Mouse (Mus musculus) midbrain, embryonic 12.5 days (tissue): ENCODE data around the gene Ap3d1. TPM values are rescaled to one million over a fixed set of nuclear protein-coding genes. Genes with fewer than 3 reads are reported as not detected.

ENCODE experiments used
- ATAC-seq: fragments of 200-750 bp; cut with Nextera tagmentation; 2 replicates; pipeline ENCODE4 v1.8.0; 2017; ENCODE audit warnings: low read depth, moderate TSS enrichment, moderate library complexity; ENCODE audit not compliant: low FRiP score
- H3K27ac ChIP-seq: fragments of 300-500 bp; sonication (generic); replicated peaks from 2 replicates; pipeline ENCODE4 v1.5.1; 2016; ENCODE audit warnings: mild to moderate bottlenecking
- H3K27me3 ChIP-seq: fragments of 300-500 bp; sonication (generic); 2 replicates; pipeline ENCODE4 v1.6.1; 2016; ENCODE audit warnings: mild to moderate bottlenecking
- H3K36me3 ChIP-seq: fragments of 300-500 bp; sonication (generic); 2 replicates; pipeline ENCODE4 v1.6.1; 2016
- H3K4me1 ChIP-seq: fragments of 300-500 bp; sonication (generic); 2 replicates; pipeline ENCODE4 v1.6.1; 2016
- H3K4me2 ChIP-seq: fragments of 300-500 bp; sonication (generic); replicated peaks from 2 replicates; pipeline ENCODE4 v1.6.1; 2016; ENCODE audit warnings: mild to moderate bottlenecking, moderate library complexity
- H3K4me3 ChIP-seq: fragments of 300-500 bp; sonication (generic); 2 replicates; pipeline ENCODE4 v1.5.1; 2016; ENCODE audit warnings: mild to moderate bottlenecking
- H3K9ac ChIP-seq: fragments of 300-500 bp; sonication (generic); replicated peaks from 2 replicates; pipeline ENCODE4 v1.6.1; 2016; ENCODE audit warnings: mild to moderate bottlenecking, moderate library complexity
- H3K9me3 ChIP-seq: fragments of 300-500 bp; sonication (generic); 2 replicates; pipeline ENCODE4 v1.6.1; 2016; ENCODE audit warnings: mild to moderate bottlenecking
- WGBS: fragments of 180-500 bp; shearing (Covaris S2); methylation state at CpG from one replicate; pipeline ENCODE4 v1.1.7; 2016; 5-methylcytosine and 5-hydroxymethylcytosine counted together
- polyA plus RNA-seq: library from polyadenylated mRNA; unstranded; fragments of >200 nt; fragmentation: Nextera tagmentation; extraction: Ambion mirVana; gene quantifications from 2 replicates; pipeline ENCODE4 v1.2.1, GENCODE M21; 2016

Gene Ap3d1
- polyA plus RNA-seq, 1 experiment from 2014 or later: 99.1 TPM

DNA sequence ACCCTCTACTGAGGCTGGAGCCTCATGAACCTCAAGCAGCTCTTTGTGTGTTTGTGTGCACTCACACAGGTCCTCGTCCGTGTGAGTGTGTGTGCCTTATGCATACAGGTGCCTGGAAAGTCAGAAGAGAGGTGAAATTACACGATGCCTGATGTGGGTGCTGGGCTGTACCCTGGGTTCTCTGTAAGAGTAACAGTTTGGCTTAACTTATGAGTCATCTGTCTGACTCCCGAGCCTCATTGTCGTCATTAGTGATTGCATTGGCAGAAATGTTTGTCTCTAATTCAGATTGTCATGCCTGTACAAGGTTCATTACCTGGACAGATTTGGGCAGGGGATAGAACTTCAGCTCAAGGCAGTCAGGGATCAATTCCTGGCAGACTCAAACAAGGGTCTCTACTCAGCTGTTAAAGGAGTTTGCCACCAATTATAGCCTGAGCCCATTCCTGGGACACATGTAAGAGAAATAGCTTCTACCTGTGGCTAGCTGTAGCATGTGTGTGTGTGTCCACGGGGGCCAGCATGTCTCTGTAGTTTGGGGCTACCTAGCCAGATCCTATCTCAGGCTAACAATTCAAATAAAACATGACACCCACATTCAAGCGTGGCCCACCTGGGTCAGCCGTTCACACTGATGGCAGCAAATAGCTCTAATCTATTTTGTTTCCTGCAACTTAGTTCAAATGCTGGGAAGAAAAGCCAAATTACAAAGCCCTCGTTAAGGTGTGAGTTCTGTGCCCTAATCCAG, 64.8 kb downstream of the Ap3d1 start:
- ATAC-seq: no peak; the same call in 1 of the 2 replicates
- Histone ChIP-seq H3K9ac (peak overlapping the region; percentile 77), H3K9me3 (no peaks in the 10 kb centered on the region), H3K4me2 (peak overlapping the region; percentile 94), H3K4me1 (peaks cover 54% of the 10 kb centered on the region), H3K27ac (peak overlapping the region; percentile 95), H3K36me3 (peaks cover 16% of the 10 kb centered on the region), H3K27me3 (no peaks in the 10 kb centered on the region), H3K4me3 (peak overlapping the region; percentile 97)
- 45% methylated on average over 9 of the region's 9 CpGs for WGBS

GRCm38 (mm10) chr10:80676198-80676928, 65.7 kb downstream of the Ap3d1 start:
- Histone ChIP-seq H3K4me3 (peak overlapping the region; percentile 97), H3K27ac (peak overlapping the region; percentile 95), H3K27me3 (no peaks in the 10 kb centered on the region), H3K4me1 (peaks cover 58% of the 10 kb centered on the region), H3K9me3 (no peaks in the 10 kb centered on the region), H3K9ac (peak overlapping the region; percentile 98), H3K36me3 (peaks cover 25% of the 10 kb centered on the region), H3K4me2 (peak overlapping the region; percentile 94)
- ATAC-seq: peak; percentile 90
- under 1% methylated on average over 46 of the region's 78 CpGs for WGBS

- WGBS: 0% methylated on average over 39 of the region's 54 CpGs
Measured at GRCm38 (mm10) chr10:80675405-80676197, 66.5 kb downstream of the Ap3d1 start.

DNA sequence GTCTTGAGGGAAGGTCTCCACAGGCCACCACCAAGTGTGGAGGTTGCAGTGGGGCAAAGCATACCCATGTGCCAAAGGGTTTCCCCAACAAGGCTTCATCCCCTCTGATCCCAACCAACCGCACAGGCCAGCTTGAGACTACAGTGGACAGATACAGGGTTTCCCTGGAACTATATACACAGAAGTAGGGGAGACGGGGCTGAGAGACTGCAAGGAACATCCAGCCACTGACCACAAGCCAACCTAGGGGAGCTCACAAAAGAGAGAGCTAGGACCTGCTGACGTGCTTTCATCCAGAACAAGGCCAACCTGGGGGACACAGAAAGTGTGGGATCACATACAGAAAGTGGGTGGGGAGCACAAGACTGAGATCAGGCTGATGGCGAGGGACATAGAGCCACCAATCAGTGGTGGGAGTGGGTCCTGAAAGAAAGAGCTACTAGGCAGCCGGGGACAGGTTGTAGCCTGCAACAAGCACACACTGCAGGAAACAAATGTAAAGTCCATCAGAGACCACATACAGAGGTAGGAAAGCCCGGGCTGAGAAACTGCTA, 67.1 kb downstream of the Ap3d1 start:
- Histone ChIP-seq H3K9ac (peak overlapping the region; percentile 98), H3K27ac (peak overlapping the region; percentile 80), H3K9me3 (no peaks in the 10 kb centered on the region), H3K36me3 (peaks cover 40% of the 10 kb centered on the region), H3K4me1 (peaks cover 58% of the 10 kb centered on the region), H3K4me2 (peak overlapping the region; percentile 94), H3K27me3 (no peaks in the 10 kb centered on the region), H3K4me3 (peak overlapping the region; percentile 97)
- ATAC-seq: no peak
- 21% methylated on average over 6 of the region's 6 CpGs for WGBS

More at GRCm38 (mm10) chr10:80675405-80676197, 66.5 kb downstream of the Ap3d1 start:
- H3K9me3 ChIP-seq: no peaks in the 10 kb centered on the region
- H3K9ac ChIP-seq: peak overlapping the region; percentile 98
- peak overlapping the region; percentile 80 for H3K27ac ChIP-seq
- H3K4me2 ChIP-seq: peak overlapping the region; percentile 94
- H3K36me3 ChIP-seq: peaks cover 33% of the 10 kb centered on the region
- peak; percentile 17 for ATAC-seq
- no peaks in the 10 kb centered on the region for H3K27me3 ChIP-seq
- peak overlapping the region; percentile 97 for H3K4me3 ChIP-seq
- peaks cover 58% of the 10 kb centered on the region for H3K4me1 ChIP-seq

DNA sequence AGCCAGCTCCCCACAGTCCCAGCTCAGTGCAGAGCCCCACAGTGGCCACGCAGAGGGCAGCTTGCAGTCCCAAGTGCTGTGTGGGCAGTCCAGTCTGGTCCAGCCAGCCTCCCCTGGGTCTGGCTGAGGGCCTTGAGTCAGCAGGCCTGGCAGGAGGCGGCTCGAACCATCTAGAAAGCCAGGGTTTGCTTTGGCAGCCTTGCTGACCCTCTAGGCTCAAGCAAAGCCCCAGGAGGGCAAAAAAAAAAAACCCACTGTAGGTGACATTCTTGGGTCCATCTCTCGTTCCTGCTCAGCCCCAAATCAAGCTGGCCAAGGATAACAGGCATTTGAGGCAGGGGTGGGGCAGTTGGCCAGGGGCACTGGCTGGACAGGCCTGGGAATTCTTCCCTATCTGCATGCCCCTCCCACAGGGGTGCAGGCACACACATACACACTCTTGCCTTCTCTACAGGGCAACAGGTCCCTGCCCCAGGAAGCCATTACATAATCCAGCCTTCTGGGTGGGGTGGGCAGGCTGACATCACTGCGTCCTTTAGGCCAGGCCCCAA, 67.8 kb downstream of the Ap3d1 start:
- peaks cover 46% of the 10 kb centered on the region for H3K36me3 ChIP-seq
- H3K27me3 ChIP-seq: no peaks in the 10 kb centered on the region
- peaks cover 56% of the 10 kb centered on the region for H3K4me1 ChIP-seq
- peak overlapping the region; percentile 98 for H3K9ac ChIP-seq
- no peak overlapping the region for H3K27ac ChIP-seq
- WGBS: 68% methylated on average over 5 of the region's 5 CpGs
- H3K4me2 ChIP-seq: peak overlapping the region; percentile 94
- peak overlapping the region; percentile 97 for H3K4me3 ChIP-seq
- no peak for ATAC-seq
- no peaks in the 10 kb centered on the region for H3K9me3 ChIP-seq

- Histone ChIP-seq H3K9me3 (no peaks in the 10 kb centered on the region), H3K4me1 (peaks cover 51% of the 10 kb centered on the region), H3K4me2 (peak overlapping the region; percentile 94), H3K9ac (peak overlapping the region; percentile 50), H3K27ac (no peak overlapping the region), H3K36me3 (peaks cover 52% of the 10 kb centered on the region), H3K27me3 (no peaks in the 10 kb centered on the region), H3K4me3 (peak overlapping the region; percentile 97)
- 100% methylated on average over 3 of the region's 3 CpGs for WGBS
- ATAC-seq: no peak
Measured at GRCm38 (mm10) chr10:80673690-80674089, 68.4 kb downstream of the Ap3d1 start.

- Histone ChIP-seq H3K27ac (no peak overlapping the region), H3K4me3 (no peak overlapping the region), H3K27me3 (no peaks in the 10 kb centered on the region), H3K4me2 (no peak overlapping the region), H3K9ac (0 out of 2 replicates have a peak overlapping the region, but pooled peaks have one; percentile 15), H3K36me3 (peaks cover 68% of the 10 kb centered on the region), H3K4me1 (peaks cover 35% of the 10 kb centered on the region), H3K9me3 (no peaks in the 10 kb centered on the region)
- 90% methylated on average over 11 of the region's 11 CpGs for WGBS
- ATAC-seq: no peak
Measured at GRCm38 (mm10) chr10:80671936-80672690, 70.0 kb downstream of the Ap3d1 start.

GRCm38 (mm10) chr10:80671251-80671650, 70.8 kb downstream of the Ap3d1 start:
- 91% methylated on average over 4 of the region's 4 CpGs for WGBS
- Histone ChIP-seq H3K9me3 (no peaks in the 10 kb centered on the region), H3K9ac (no peak overlapping the region), H3K4me1 (peaks cover 33% of the 10 kb centered on the region), H3K36me3 (peaks cover 76% of the 10 kb centered on the region), H3K4me2 (no peak overlapping the region), H3K4me3 (no peak overlapping the region), H3K27me3 (no peaks in the 10 kb centered on the region), H3K27ac (no peak overlapping the region)
- ATAC-seq: no peak

GRCm38 (mm10) chr10:80670531-80670930, 71.5 kb downstream of the Ap3d1 start:
- 94% methylated on average over 2 of the region's 2 CpGs for WGBS
- Histone ChIP-seq H3K27ac (no peak overlapping the region), H3K27me3 (no peaks in the 10 kb centered on the region), H3K9ac (no peak overlapping the region), H3K4me3 (no peak overlapping the region), H3K36me3 (peaks cover 83% of the 10 kb centered on the region), H3K9me3 (no peaks in the 10 kb centered on the region), H3K4me1 (peaks cover 33% of the 10 kb centered on the region), H3K4me2 (no peak overlapping the region)
- ATAC-seq: no peak

- Histone ChIP-seq H3K9ac (no peak overlapping the region), H3K9me3 (no peaks in the 10 kb centered on the region), H3K27me3 (no peaks in the 10 kb centered on the region), H3K4me2 (no peak overlapping the region), H3K27ac (no peak overlapping the region), H3K36me3 (peaks cover 86% of the 10 kb centered on the region), H3K4me1 (peaks cover 28% of the 10 kb centered on the region), H3K4me3 (no peak overlapping the region)
- ATAC-seq: no peak
- WGBS: 96% methylated on average over 7 of the region's 7 CpGs
Measured at GRCm38 (mm10) chr10:80669737-80670485, 72.2 kb downstream of the Ap3d1 start.
